Mouse (Mus musculus) CH12.LX (cell line): Measurements from ENCODE around the gene Uri1. TPM values are rescaled to one million over a fixed set of nuclear protein-coding genes. Genes with fewer than 3 reads are reported as not detected.
A peak's percentile ranks its signal among the peaks of the same experiment; 100 is the strongest.

Experiments
- DNase-seq: peaks from one replicate; pipeline ENCODE4 v3.0.0-alpha.2; 2013; ENCODE audit errors: extremely low read depth
- H3K27ac ChIP-seq: 2 replicates; pipeline ENCODE4 v1.5.1; 2012; ENCODE audit warnings: low read depth, mild to moderate bottlenecking, control low read depth, moderate library complexity; ENCODE audit not compliant: insufficient read depth
- H3K27me3 ChIP-seq: replicated peaks from 2 replicates; pipeline ENCODE3; 2012; ENCODE audit warnings: inconsistent platforms
- H3K36me3 ChIP-seq, 2 experiments: replicated peaks in 1 of 2; 2 replicates each; pipeline versions ENCODE3 to v1.6.1; 2012; ENCODE audit warnings: inconsistent platforms in 1 of 2, low read length in 1 of 2, mild to moderate bottlenecking in 1 of 2, mixed read lengths in 1 of 2, moderate library complexity in 1 of 2; ENCODE audit not compliant: control insufficient read depth in 1 of 2, insufficient read depth in 1 of 2
- H3K4me1 ChIP-seq, 2 experiments: 2 replicates each; pipeline ENCODE4 v1.6.1; 2012; ENCODE audit warnings: inconsistent platforms in 1 of 2, moderate library complexity in 1 of 2; ENCODE audit not compliant: insufficient read depth in 2 of 2, control insufficient read depth in 1 of 2
- H3K4me2 ChIP-seq: 2 replicates; pipeline ENCODE4 v1.6.1; 2012; ENCODE audit warnings: low read depth, mild to moderate bottlenecking, control low read depth; ENCODE audit not compliant: poor library complexity, insufficient read depth, severe bottlenecking
- H3K4me3 ChIP-seq, 3 experiments: fragments of 150-350 bp in 1 of 3; sonication (generic) in 1 of 3; replicated peaks in 1 of 3; 2 replicates each; pipeline versions ENCODE3 to v1.5.1; 2011 to 2012; ENCODE audit warnings: low read depth in 2 of 3, low read length in 2 of 3, mild to moderate bottlenecking in 2 of 3, moderate library complexity in 2 of 3, control low read depth in 1 of 3, improper control_type of control experiment in 1 of 3, inconsistent platforms in 1 of 3, mixed read lengths in 1 of 3; ENCODE audit not compliant: poor library complexity in 1 of 3
- H3K79me2 ChIP-seq: replicated peaks from 2 replicates; pipeline ENCODE4 v1.6.1; 2012; ENCODE audit warnings: mild to moderate bottlenecking, moderate library complexity; ENCODE audit not compliant: control insufficient read depth, poor library complexity, insufficient read depth, severe bottlenecking; ENCODE audit errors: extremely low read depth
- H3K9ac ChIP-seq: 2 replicates; pipeline ENCODE4 v1.6.1; 2012; ENCODE audit warnings: low read depth, mild to moderate bottlenecking, control low read depth, moderate library complexity; ENCODE audit not compliant: insufficient read depth
- H3K9me3 ChIP-seq: replicated peaks from 2 replicates; pipeline ENCODE3; 2012; ENCODE audit warnings: low read length, inconsistent platforms, mixed read lengths
- CHD1 ChIP-seq: IDR thresholded peaks from 2 replicates; pipeline ENCODE4 v1.6.1; 2012; ENCODE audit warnings: low read depth, low read length, improper control_type of control experiment, inconsistent platforms
- CTCF ChIP-seq, 2 experiments: IDR thresholded peaks in 1 of 2; conservative IDR thresholded peaks in 1 of 2; 2 replicates each; pipeline ENCODE4 v1.5.1; 2011 to 2012; ENCODE audit warnings: low read depth in 2 of 2, low read length in 2 of 2, improper control_type of control experiment in 1 of 2, inconsistent platforms in 1 of 2, mild to moderate bottlenecking in 1 of 2, moderate library complexity in 1 of 2
- ELF1 ChIP-seq: IDR thresholded peaks from 2 replicates; pipeline ENCODE4 v1.6.1; 2014; ENCODE audit warnings: low read depth, mild to moderate bottlenecking, inconsistent platforms, low read length, improper control_type of control experiment
- EP300 ChIP-seq: IDR thresholded peaks from 2 replicates; pipeline ENCODE4 v1.6.1; 2011; ENCODE audit warnings: low read length, improper control_type of control experiment
- ETS1 ChIP-seq: conservative IDR thresholded peaks from 2 replicates; pipeline ENCODE4 v1.6.1; 2012; ENCODE audit warnings: low read depth, mild to moderate bottlenecking, inconsistent platforms, low read length, improper control_type of control experiment, moderate library complexity
- GABPA ChIP-seq: IDR thresholded peaks from 2 replicates; pipeline ENCODE4 v1.6.1; 2012; ENCODE audit warnings: low read depth, low read length, improper control_type of control experiment, inconsistent platforms; ENCODE audit not compliant: insufficient replicate concordance
- HCFC1 ChIP-seq: IDR thresholded peaks from 2 replicates; pipeline ENCODE4 v1.6.1; 2012; ENCODE audit warnings: low read depth, mild to moderate bottlenecking, inconsistent platforms, low read length, improper control_type of control experiment
- JUN ChIP-seq: IDR thresholded peaks from 2 replicates; pipeline ENCODE4 v1.6.1; 2011; ENCODE audit warnings: low read depth, mild to moderate bottlenecking, low read length, improper control_type of control experiment, moderate library complexity; ENCODE audit not compliant: insufficient read depth
- KAT2A ChIP-seq: IDR thresholded peaks from 2 replicates; pipeline ENCODE4 v1.6.1; 2012; ENCODE audit warnings: low read length, improper control_type of control experiment, inconsistent platforms; ENCODE audit not compliant: insufficient replicate concordance
- MAFK ChIP-seq: IDR thresholded peaks from 2 replicates; pipeline ENCODE4 v1.6.1; 2011; ENCODE audit warnings: low read length, improper control_type of control experiment; ENCODE audit not compliant: insufficient replicate concordance
- MAZ ChIP-seq: IDR thresholded peaks from 2 replicates; pipeline ENCODE4 v1.6.1; 2012; ENCODE audit warnings: low read depth, mild to moderate bottlenecking, inconsistent platforms, low read length, improper control_type of control experiment, moderate library complexity
- MEF2A ChIP-seq: IDR thresholded peaks from 2 replicates; pipeline ENCODE4 v1.6.1; 2014; ENCODE audit warnings: low read depth, mild to moderate bottlenecking, inconsistent platforms, low read length, improper control_type of control experiment, borderline replicate concordance
- MXI1 ChIP-seq: IDR thresholded peaks from 2 replicates; pipeline ENCODE4 v1.6.1; 2011; ENCODE audit warnings: mild to moderate bottlenecking, low read depth, low read length, improper control_type of control experiment
- MYC ChIP-seq: IDR thresholded peaks from 2 replicates; pipeline ENCODE4 v1.6.1; 2011; ENCODE audit warnings: low read depth, mild to moderate bottlenecking, improper control_type of control experiment, low read length
- NRF1 ChIP-seq: IDR thresholded peaks from 2 replicates; pipeline ENCODE4 v1.6.1; 2014; ENCODE audit warnings: low read depth, mild to moderate bottlenecking, inconsistent platforms, low read length, improper control_type of control experiment, moderate library complexity
- POLR2A ChIP-seq: IDR thresholded peaks from 2 replicates; pipeline ENCODE4 v1.6.1; 2011; ENCODE audit warnings: low read depth, mild to moderate bottlenecking, improper control_type of control experiment, low read length
- POLR2AphosphoS2 ChIP-seq: IDR thresholded peaks from 2 replicates; pipeline ENCODE4 v1.6.1; 2011; ENCODE audit warnings: low read depth, low read length, improper control_type of control experiment
- RAD21 ChIP-seq: IDR thresholded peaks from 2 replicates; pipeline ENCODE4 v1.6.1; 2011; ENCODE audit warnings: low read depth, mild to moderate bottlenecking, low read length, improper control_type of control experiment, moderate library complexity
- RCOR1 ChIP-seq: conservative IDR thresholded peaks from 2 replicates; pipeline ENCODE4 v1.6.1; 2012; ENCODE audit warnings: low read depth, mild to moderate bottlenecking, inconsistent platforms, low read length, improper control_type of control experiment
- SIN3A ChIP-seq: IDR thresholded peaks from 2 replicates; pipeline ENCODE4 v1.6.1; 2012; ENCODE audit warnings: low read length, improper control_type of control experiment, inconsistent platforms
- UBTF ChIP-seq: IDR thresholded peaks from 2 replicates; pipeline ENCODE4 v1.6.1; 2012; ENCODE audit warnings: low read depth, mild to moderate bottlenecking, inconsistent platforms, low read length, improper control_type of control experiment, moderate library complexity
- USF1 ChIP-seq: IDR thresholded peaks from 2 replicates; pipeline ENCODE4 v1.6.1; 2014; ENCODE audit warnings: low read depth, mild to moderate bottlenecking, inconsistent platforms, low read length, improper control_type of control experiment
- USF2 ChIP-seq: conservative IDR thresholded peaks from 2 replicates; pipeline ENCODE4 v1.6.1; 2011; ENCODE audit warnings: low read depth, low read length, improper control_type of control experiment
- ZC3H11A ChIP-seq: IDR thresholded peaks from 2 replicates; pipeline ENCODE4 v1.6.1; 2012; ENCODE audit warnings: low read depth, mild to moderate bottlenecking, inconsistent platforms, low read length, improper control_type of control experiment
- dilution Hi-C: fragments of 300-500 bp; cut with MboI; formaldehyde crosslinking; loops from 2 replicates; pipeline ENCODE4 v1.14.3; 2020; ENCODE audit warnings: low sequenced_read_pairs; ENCODE audit not compliant: extremely low pct_unique_long_range_greater_than_20kb, extremely low pct_ligation_motif_present
- in situ Hi-C: fragments of 300-500 bp; cut with MboI; formaldehyde crosslinking; loops from 3 replicates; pipeline ENCODE4 v1.14.3; 2019; ENCODE audit warnings: low sequenced_read_pairs, low pct_ligation_motif_present, low pct_unique_long_range_greater_than_20kb, mixed read lengths
- polyA plus RNA-seq: library from polyadenylated mRNA; unstranded; fragments of >175 nt; gene quantifications from 2 replicates; pipeline ENCODE4 v1.2.1, GENCODE M21; 2012; ENCODE audit warnings: low read depth; ENCODE audit not compliant: insufficient read length
- total RNA-seq, 2 experiments: library from RNA; depleted of rRNA; stranded (reverse); fragments of 300-350 nt in 1 of 2; fragments of >200 nt in 1 of 2; gene quantifications; 2 replicates each; pipeline ENCODE4 v1.2.3; 2012 to 2014

Gene Uri1
- total and polyA plus RNA-seq, 3 experiments, result 37.1 to 53.3 (median 50.1) TPM

DNA sequence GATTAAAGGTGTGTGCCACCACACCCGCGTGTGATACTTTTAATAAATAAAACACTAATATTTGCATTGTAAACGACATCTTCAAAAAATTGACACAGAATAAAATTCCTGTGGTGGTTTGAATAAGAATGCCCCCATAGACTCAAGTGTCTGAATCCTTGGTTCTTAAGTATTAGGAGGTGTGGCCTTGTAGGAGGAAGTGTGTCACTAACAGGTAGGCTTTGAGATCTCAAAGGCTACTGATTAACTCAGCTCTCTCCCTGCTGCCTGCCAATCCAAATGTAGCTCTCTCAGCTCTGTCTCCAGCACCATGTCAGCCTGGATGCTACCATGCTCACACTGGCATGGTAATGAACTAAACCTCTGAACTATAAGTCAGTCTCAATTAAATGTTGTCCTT, 17.9 kb upstream of the Uri1 start:
- H3K4me2 ChIP-seq, result no peak overlapping the region
- TF ChIP-seq JUN, result no peak
- no peak for TF ChIP-seq MYC
- TF ChIP-seq USF2, result no peak
- no peak for TF ChIP-seq EP300
- no peak for TF ChIP-seq NRF1
- no peak for TF ChIP-seq RAD21
- no peak for TF ChIP-seq HCFC1
- TF ChIP-seq KAT2A, result no peak
- TF ChIP-seq GABPA, result no peak
- TF ChIP-seq POLR2AphosphoS2, result no peak
- no peak for TF ChIP-seq USF1
- dilution Hi-C loops, result no loop called here

GRCm38 (mm10) chr7:38037586-38037985, 14.2 kb upstream of the Uri1 start:
- dilution Hi-C loops, result no loop called here
- peaks cover 6 to 12% of the 10 kb centered on the region in 2 experiments; a peak in 3 of 4 replicates for H3K4me1 ChIP-seq
- no peaks in the 10 kb centered on the region for H3K79me2 ChIP-seq
- in situ Hi-C loops, result no loop called here
- no peak overlapping the region; the same call in 1 of the 2 replicates for H3K4me2 ChIP-seq
- TF ChIP-seq ELF1 (no peak), POLR2A (no peak), MEF2A (no peak), SIN3A (no peak), MYC (no peak), CHD1 (no peak), RCOR1 (no peak), ZC3H11A (no peak), MXI1 (no peak), UBTF (no peak), CTCF (conservative IDR thresholded peaks at IDR 0.05 in 1 of 2, IDR thresholded peaks at IDR 0.05 in 1 of 2; ENCODE audit: low read depth in 2 of 2, low read length in 2 of 2) (no peak), ETS1 (no peak), MAZ (no peak), MAFK (no peak)
- no peaks in the 10 kb centered on the region for H3K9me3 ChIP-seq
- no peak overlapping the region for H3K27ac ChIP-seq
- H3K27me3 ChIP-seq, result no peaks in the 10 kb centered on the region
- H3K9ac ChIP-seq, result no peak overlapping the region
- DNase-seq, result peak; percentile 62
- no peaks in the 10 kb centered on the region for H3K36me3 ChIP-seq
- H3K4me3 ChIP-seq, result no peak overlapping the region

More for the DNA sequence above, 17.9 kb upstream of the Uri1 start:
- peaks cover 6 to 12% of the 10 kb centered on the region in 2 experiments; a peak in 3 of 4 replicates for H3K4me1 ChIP-seq
- H3K36me3 ChIP-seq, result no peaks in the 10 kb centered on the region
- H3K27ac ChIP-seq, result no peak overlapping the region
- no peaks in the 10 kb centered on the region for H3K9me3 ChIP-seq
- no peaks in the 10 kb centered on the region for H3K79me2 ChIP-seq
- DNase-seq, result no peak
- in situ Hi-C loops, result no loop called here
- H3K9ac ChIP-seq, result no peak overlapping the region
- no peaks in the 10 kb centered on the region for H3K27me3 ChIP-seq
- H3K4me3 ChIP-seq, result no peak overlapping the region
